Mouse (Mus musculus): ENCODE measurements around the gene Csnk1g1.

- TF ChIP-seq POLR2A (IDR thresholded peaks at IDR 0.05; ENCODE audit: borderline replicate concordance, control insufficient read depth, low read depth, low read length) (no peak), CTCF (IDR thresholded peaks at IDR 0.05; ENCODE audit: control insufficient read depth, insufficient read depth, low read length) (no peak)
These were observed 183.9 kb downstream of the Csnk1g1 start for GRCm38 (mm10) chr9:66092664-66093063.
